Mouse (Mus musculus) ES-CJ7 (cell line): ENCODE data around the gene Plce1.

ENCODE experiments used
- DNase-seq: peaks from one replicate; pipeline ENCODE4 v3.0.0; 2011; ENCODE audit warnings: low read depth, low spot score

Plce1 gene

GRCm38 (mm10) chr19:38632251-38632650 lies 151.3 kb downstream of the Plce1 start:
- DNase-seq: no peak

- DNase-seq: no peak
These were observed 152.4 kb downstream of the Plce1 start for GRCm38 (mm10) chr19:38633306-38633705.

- no peak for DNase-seq
These were observed 158.1 kb downstream of the Plce1 start for GRCm38 (mm10) chr19:38639050-38639449.

- DNase-seq: no peak
These were observed 158.9 kb downstream of the Plce1 start for GRCm38 (mm10) chr19:38639805-38640204.

- peak; percentile 42 for DNase-seq
These were observed 161.6 kb downstream of the Plce1 start for GRCm38 (mm10) chr19:38642515-38642914.

GRCm38 (mm10) chr19:38644871-38645595 lies 164.1 kb downstream of the Plce1 start:
- no peak for DNase-seq

- no peak for DNase-seq
These were observed 177.1 kb downstream of the Plce1 start for GRCm38 (mm10) chr19:38657980-38658379.

GRCm38 (mm10) chr19:38665398-38665797 lies 184.5 kb downstream of the Plce1 start:
- no peak for DNase-seq

- no peak for DNase-seq
These were observed 191.2 kb downstream of the Plce1 start for GRCm38 (mm10) chr19:38672015-38672600.

GRCm38 (mm10) chr19:38673936-38674335 lies 193.0 kb downstream of the Plce1 start:
- DNase-seq: no peak

GRCm38 (mm10) chr19:38678655-38679054 lies 197.7 kb downstream of the Plce1 start:
- no peak for DNase-seq

GRCm38 (mm10) chr19:38679520-38679919 lies 198.6 kb downstream of the Plce1 start:
- DNase-seq: no peak

GRCm38 (mm10) chr19:38687326-38687725 lies 206.4 kb downstream of the Plce1 start:
- no peak for DNase-seq

GRCm38 (mm10) chr19:38688741-38689507 lies 208.0 kb downstream of the Plce1 start:
- DNase-seq: peak; percentile 76

- peak; percentile 12 for DNase-seq
These were observed 209.4 kb downstream of the Plce1 start for GRCm38 (mm10) chr19:38690276-38690675.

- no peak for DNase-seq
These were observed 210.6 kb downstream of the Plce1 start for GRCm38 (mm10) chr19:38691533-38691932.

- no peak for DNase-seq
These were observed 212.4 kb downstream of the Plce1 start for GRCm38 (mm10) chr19:38693331-38693730.

- DNase-seq: no peak
These were observed 212.9 kb downstream of the Plce1 start for GRCm38 (mm10) chr19:38693769-38694168.

GRCm38 (mm10) chr19:38701776-38702175 lies 220.9 kb downstream of the Plce1 start:
- no peak for DNase-seq

GRCm38 (mm10) chr19:38704742-38705141 lies 223.8 kb downstream of the Plce1 start:
- no peak for DNase-seq

GRCm38 (mm10) chr19:38705244-38705643 lies 224.3 kb downstream of the Plce1 start:
- no peak for DNase-seq

- DNase-seq: no peak
These were observed 225.5 kb downstream of the Plce1 start for GRCm38 (mm10) chr19:38706449-38706848.

GRCm38 (mm10) chr19:38709376-38709775 lies 228.5 kb downstream of the Plce1 start:
- DNase-seq: no peak
